Mouse (Mus musculus) heart, postnatal 0 days (tissue): ENCODE results near the gene Lef1.

ENCODE experiments used
- CTCF ChIP-seq: IDR thresholded peaks from 2 replicates; pipeline ENCODE4 v1.5.1; 2016; ENCODE audit warnings: antibody characterized with exemption, control low read depth, low read depth
- EP300 ChIP-seq: IDR thresholded peaks from 2 replicates; pipeline ENCODE4 v1.6.1; 2016; ENCODE audit warnings: antibody characterized with exemption, low read depth

- TF ChIP-seq EP300 (no peak), CTCF (no peak)
Measured at GRCm38 (mm10) chr3:131212200-131212599, 101.9 kb downstream of the Lef1 start.
